Mouse (Mus musculus) midbrain, embryonic 16.5 days (tissue): ENCODE measurements around the gene Palld. TPM values are rescaled to one million over a fixed set of nuclear protein-coding genes. Genes with fewer than 3 reads are reported as not detected.
A peak's percentile ranks its signal among the peaks of the same experiment; 100 is the strongest.

Experiments used
- ATAC-seq: fragments of 200-750 bp; cut with Nextera tagmentation; 2 replicates; pipeline ENCODE4 v1.8.0; 2017; ENCODE audit warnings: moderate TSS enrichment
- H3K27ac ChIP-seq: fragments of 300-500 bp; sonication (generic); 2 replicates; pipeline ENCODE4 v1.5.1; 2014; ENCODE audit warnings: mild to moderate bottlenecking, low read length, mixed read lengths
- H3K27me3 ChIP-seq: fragments of 300-500 bp; sonication (generic); 2 replicates; pipeline ENCODE4 v1.6.1; 2014; ENCODE audit warnings: low read depth, low read length, mixed read lengths; ENCODE audit not compliant: control insufficient read depth, insufficient read depth
- H3K36me3 ChIP-seq: fragments of 300-500 bp; sonication (generic); 2 replicates; pipeline ENCODE4 v1.6.1; 2014; ENCODE audit warnings: mild to moderate bottlenecking, low read length, moderate library complexity, mixed read lengths; ENCODE audit not compliant: control insufficient read depth, insufficient read depth
- H3K4me1 ChIP-seq: fragments of 300-500 bp; sonication (generic); 2 replicates; pipeline ENCODE4 v1.6.1; 2014; ENCODE audit warnings: mild to moderate bottlenecking, low read length, mixed read lengths; ENCODE audit not compliant: control insufficient read depth, insufficient read depth
- H3K4me2 ChIP-seq: fragments of 300-500 bp; sonication (generic); 2 replicates; pipeline ENCODE4 v1.6.1; 2014; ENCODE audit warnings: mild to moderate bottlenecking, low read length, mixed read lengths
- H3K4me3 ChIP-seq: fragments of 300-500 bp; sonication (generic); 2 replicates; pipeline ENCODE4 v1.5.1; 2014; ENCODE audit warnings: low read depth, mild to moderate bottlenecking, low read length, moderate library complexity, mixed read lengths
- H3K9ac ChIP-seq: fragments of 300-500 bp; sonication (generic); 2 replicates; pipeline ENCODE4 v1.6.1; 2014; ENCODE audit warnings: low read depth, low read length, mixed read lengths
- H3K9me3 ChIP-seq: fragments of 300-500 bp; sonication (generic); replicated peaks from 2 replicates; pipeline ENCODE4 v1.6.1; 2014; ENCODE audit warnings: mild to moderate bottlenecking, low read length, mixed read lengths; ENCODE audit not compliant: control insufficient read depth, poor library complexity, severe bottlenecking
- WGBS: fragments of 180-500 bp; shearing (Covaris S2); extraction: QIAGEN DNeasy Blood & Tissue Kit; methylation state at CpG from one replicate; pipeline ENCODE4 v1.1.7; 2014; 5-methylcytosine and 5-hydroxymethylcytosine counted together
- polyA plus RNA-seq: library from polyadenylated mRNA; unstranded; fragments of >200 nt; fragmentation: Nextera tagmentation; extraction: Ambion mirVana; gene quantifications from 2 replicates; pipeline ENCODE4 v1.2.1, GENCODE M21; 2015

Palld gene
- polyA plus RNA-seq, 1 experiment from 2014 or later: 15.4 TPM

- H3K4me1 ChIP-seq: peaks cover 10% of the 10 kb centered on the region
- H3K9ac ChIP-seq: no peak overlapping the region
- no peaks in the 10 kb centered on the region for H3K9me3 ChIP-seq
- H3K36me3 ChIP-seq: no peaks in the 10 kb centered on the region
- H3K27me3 ChIP-seq: no peaks in the 10 kb centered on the region
- no peak for ATAC-seq
- no peak overlapping the region for H3K4me2 ChIP-seq
- H3K27ac ChIP-seq: no peak overlapping the region
- H3K4me3 ChIP-seq: no peak overlapping the region
- WGBS: 90% methylated on average over 4 of the region's 4 CpGs
Observed at GRCm38 (mm10) chr8:61470213-61470612, 432.3 kb downstream of the Palld start.

- WGBS: 95% methylated on average over 3 of the region's 3 CpGs
Observed at GRCm38 (mm10) chr8:61467553-61467815, 435.0 kb downstream of the Palld start.

GRCm38 (mm10) chr8:61466696-61467552, 435.6 kb downstream of the Palld start:
- H3K9ac ChIP-seq: no peak overlapping the region
- WGBS: 58% methylated on average over 15 of the region's 15 CpGs
- no peaks in the 10 kb centered on the region for H3K9me3 ChIP-seq
- H3K4me3 ChIP-seq: no peak overlapping the region
- no peak overlapping the region for H3K4me2 ChIP-seq
- H3K27me3 ChIP-seq: no peaks in the 10 kb centered on the region
- no peak overlapping the region for H3K27ac ChIP-seq
- H3K36me3 ChIP-seq: no peaks in the 10 kb centered on the region
- peaks cover 10% of the 10 kb centered on the region for H3K4me1 ChIP-seq
- ATAC-seq: peak; percentile 73

More at GRCm38 (mm10) chr8:61467553-61467815, 435.0 kb downstream of the Palld start:
- Histone ChIP-seq H3K27ac (no peak overlapping the region), H3K4me1 (peaks cover 10% of the 10 kb centered on the region), H3K4me3 (no peak overlapping the region), H3K4me2 (no peak overlapping the region), H3K9me3 (no peaks in the 10 kb centered on the region), H3K9ac (no peak overlapping the region), H3K36me3 (no peaks in the 10 kb centered on the region), H3K27me3 (no peaks in the 10 kb centered on the region)
- peak; percentile 37; the same call in 1 of the 2 replicates for ATAC-seq

- H3K4me2 ChIP-seq: no peak overlapping the region
- 79% methylated on average over 2 of the region's 2 CpGs for WGBS
- H3K4me1 ChIP-seq: peaks cover 10% of the 10 kb centered on the region
- no peak overlapping the region for H3K9ac ChIP-seq
- H3K27ac ChIP-seq: no peak overlapping the region
- no peak for ATAC-seq
- no peaks in the 10 kb centered on the region for H3K27me3 ChIP-seq
- H3K4me3 ChIP-seq: no peak overlapping the region
- H3K36me3 ChIP-seq: no peaks in the 10 kb centered on the region
- H3K9me3 ChIP-seq: no peaks in the 10 kb centered on the region
Observed at GRCm38 (mm10) chr8:61464393-61464792, 438.1 kb downstream of the Palld start.

GRCm38 (mm10) chr8:61462221-61462620, 440.3 kb downstream of the Palld start:
- Histone ChIP-seq H3K4me1 (peaks cover 5% of the 10 kb centered on the region), H3K9me3 (no peaks in the 10 kb centered on the region), H3K4me3 (no peak overlapping the region), H3K4me2 (no peak overlapping the region), H3K27me3 (no peaks in the 10 kb centered on the region), H3K27ac (no peak overlapping the region), H3K36me3 (no peaks in the 10 kb centered on the region), H3K9ac (no peak overlapping the region)
- 72% methylated on average over 5 of the region's 5 CpGs for WGBS
- ATAC-seq: no peak

Other genes starting within 250 kb of the Palld start
- gene Ddx60, start 25.4 kb upstream of the Palld start, polyA plus RNA-seq: 0.17 and 0.34 TPM in 2 replicates
- not detected in 2 replicates for gene Anxa10, start 220.5 kb upstream of the Palld start, polyA plus RNA-seq